ENCODE assay signal across 10 mouse cellular contexts in the genomic region with DNA sequence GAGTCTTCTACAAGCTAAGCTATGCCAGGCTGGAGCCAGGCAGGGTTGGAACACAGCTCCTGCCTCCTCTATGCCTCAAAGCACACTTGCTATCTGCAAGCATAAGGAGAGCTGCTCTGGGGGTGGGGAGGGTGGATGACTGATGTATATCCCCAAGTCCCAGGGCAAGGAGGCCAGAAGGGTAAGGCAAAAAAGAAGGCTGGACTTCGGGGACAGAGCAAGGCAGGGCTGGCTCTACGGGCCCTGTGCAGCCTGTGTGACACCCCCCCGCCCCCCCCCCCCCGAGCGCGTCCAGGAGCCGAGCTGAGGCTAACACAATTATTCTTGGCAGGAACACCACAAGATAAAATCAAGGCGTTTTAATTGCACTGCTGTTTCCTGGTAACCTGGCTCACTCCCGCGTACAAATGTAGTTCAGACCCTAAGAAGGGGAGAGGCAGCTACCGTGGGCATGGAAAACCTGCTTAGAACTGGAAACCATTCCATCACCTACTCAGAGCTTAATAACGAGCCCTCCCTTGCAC. TPM values are rescaled to one million over a fixed set of nuclear protein-coding genes. Genes with fewer than 3 reads are reported as not detected.
DNase-seq lines count a peak whose midpoint lies in the region; ATAC-seq and TF ChIP-seq lines count a peak whose summit lies in the region.
"Had no signal": no experiment of that assay in that cellular context is flagged by ENCODE, and none has a peak within 500 bp of the region (broad histone marks: within the 10 kb centered on the region; RNA-seq: fewer than 3 reads in every experiment).

No protein-coding gene starts in this region.

- TF ChIP-seq CTCF in hindbrain, postnatal 0 days (IDR thresholded peaks at IDR 0.05; ENCODE audit: low read depth), result no peak

- intact Hi-C loops in heart, postnatal 10 days (cut with DNase I), result no loop called here

- peak; percentile 58 for ATAC-seq in frontal cortex, adult (ENCODE audit: low TSS enrichment)
- no peak for ATAC-seq in hindbrain, postnatal 0 days
- no peak for ATAC-seq in midbrain, embryonic 13.5 days
- no peak for ATAC-seq in granulocyte monocyte progenitor cell, adult 5-6 weeks (replicated peaks; ENCODE audit: poor library complexity, severe bottlenecking)

- 16% methylated on average over 12 of the region's 12 CpGs for WGBS in hindbrain, postnatal 0 days
- 42% methylated on average over 12 of the region's 12 CpGs for WGBS in midbrain, embryonic 13.5 days

- no peak overlapping the region for H3K4me3 ChIP-seq in hindbrain, postnatal 0 days (ENCODE audit: low read length)
- no peak overlapping the region for H3K4me3 ChIP-seq in midbrain, embryonic 13.5 days (replicated peaks)

- no peaks in the 10 kb centered on the region for H3K27me3 ChIP-seq in hindbrain, postnatal 0 days (ENCODE audit: insufficient read depth, low read length)
- no peaks in the 10 kb centered on the region for H3K27me3 ChIP-seq in midbrain, embryonic 13.5 days

- H3K9ac ChIP-seq in hindbrain, postnatal 0 days (replicated peaks; ENCODE audit: low read length), result no peak overlapping the region
- 0 out of 2 replicates have a peak overlapping the region, but pooled peaks have one; percentile 23 for H3K9ac ChIP-seq in midbrain, embryonic 13.5 days (replicated peaks)

- H3K9me3 ChIP-seq in hindbrain, postnatal 0 days (ENCODE audit: low read length), result no peaks in the 10 kb centered on the region
- no peaks in the 10 kb centered on the region for H3K9me3 ChIP-seq in midbrain, embryonic 13.5 days

- peaks cover 22% of the 10 kb centered on the region for H3K4me1 ChIP-seq in hindbrain, postnatal 0 days (ENCODE audit: insufficient read depth, low read length)
- H3K4me1 ChIP-seq in midbrain, embryonic 13.5 days (replicated peaks), result peaks cover 59% of the 10 kb centered on the region

- peak overlapping the region; percentile 49; the same call in 1 of the 2 replicates for H3K27ac ChIP-seq in hindbrain, postnatal 0 days
- H3K27ac ChIP-seq in midbrain, embryonic 13.5 days, result peak overlapping the region; percentile 10; the same call in 1 of the 2 replicates

- no peaks in the 10 kb centered on the region for H3K36me3 ChIP-seq in hindbrain, postnatal 0 days (ENCODE audit: insufficient read depth, low read length)
- 0 out of 2 replicates have a peak, but pooled peaks cover 4% of the 10 kb centered on the region for H3K36me3 ChIP-seq in midbrain, embryonic 13.5 days

- DNase-seq in frontal cortex, postnatal 10 days (ENCODE audit: low spot score in 2 of 2), result no peak
- peak; percentile 83 for DNase-seq in MN1 (ENCODE audit: low spot score)
- peak; percentile 40 for DNase-seq in hindbrain, postnatal 0 days (ENCODE audit: low spot score)
- no peak for DNase-seq in heart, postnatal 10 days
- no peak for DNase-seq in B cell, adult 2 months
- DNase-seq: cerebellum, adult 11-12 months had no signal

- no peak overlapping the region for H3K4me2 ChIP-seq in hindbrain, postnatal 0 days (ENCODE audit: low read depth, low read length)
- H3K4me2 ChIP-seq in midbrain, embryonic 13.5 days (replicated peaks), result no peak overlapping the region

RNA-seq across cellular contexts. Expression of a gene that starts 6.9 kb away (rescaled TPM):
- total RNA-seq in hindbrain, postnatal 0 days (2014; rRNA removed), result 5.8 and 9.6 TPM in 2 replicates
- 5.6 and 6.2 TPM in 2 replicates for polyA plus RNA-seq in hindbrain, postnatal 0 days (2015; fragmentation: Nextera tagmentation; extraction: Ambion mirVana)
- polyA plus RNA-seq in midbrain, embryonic 13.5 days (2015; fragmentation: Nextera tagmentation; extraction: Ambion mirVana), result 6.0 and 7.5 TPM in 2 replicates
- not detected in 2 replicates for total RNA-seq in granulocyte monocyte progenitor cell, adult 5-6 weeks (2014; fragmentation: Nextera tagmentation)
- not detected in 2 replicates for total RNA-seq in granulocyte monocyte progenitor cell, adult 5-6 weeks (2017)
- 1 to 10 TPM; 2.5 to 2.6 TPM for total RNA-seq in heart, postnatal 10 days (2021)
- total RNA-seq: liver, adult 2 months had no signal

RNA-seq across cellular contexts. Expression of a gene that starts 24.8 kb away (rescaled TPM):
- 1.1 TPM in 1 of 2 replicates, not detected in the other for total RNA-seq in hindbrain, postnatal 0 days (2014; rRNA removed)
- 0.34 TPM in 1 of 2 replicates, not detected in the other for polyA plus RNA-seq in hindbrain, postnatal 0 days (2015; fragmentation: Nextera tagmentation; extraction: Ambion mirVana)
- polyA plus RNA-seq in midbrain, embryonic 13.5 days (2015; fragmentation: Nextera tagmentation; extraction: Ambion mirVana), result 0.13 TPM in 1 of 2 replicates, not detected in the other
- 0.53 and 5.8 TPM in 2 replicates for total RNA-seq in granulocyte monocyte progenitor cell, adult 5-6 weeks (2014; fragmentation: Nextera tagmentation)
- total RNA-seq in granulocyte monocyte progenitor cell, adult 5-6 weeks (2017), result 1.4 and 3.6 TPM in 2 replicates
- under 1 TPM; 0.74 to 0.93 TPM for total RNA-seq in heart, postnatal 10 days (2021)

RNA-seq across cellular contexts. Expression of a gene that starts 30.4 kb away (rescaled TPM):
- total RNA-seq in hindbrain, postnatal 0 days (2014; rRNA removed), result 6.1 and 12.8 TPM in 2 replicates
- 17.1 and 18.2 TPM in 2 replicates for polyA plus RNA-seq in hindbrain, postnatal 0 days (2015; fragmentation: Nextera tagmentation; extraction: Ambion mirVana)
- 17.3 and 19.5 TPM in 2 replicates for polyA plus RNA-seq in midbrain, embryonic 13.5 days (2015; fragmentation: Nextera tagmentation; extraction: Ambion mirVana)
- 25.0 and 44.6 TPM in 2 replicates for total RNA-seq in granulocyte monocyte progenitor cell, adult 5-6 weeks (2014; fragmentation: Nextera tagmentation)
- total RNA-seq in granulocyte monocyte progenitor cell, adult 5-6 weeks (2017), result 52.1 and 54.1 TPM in 2 replicates
- total RNA-seq in heart, postnatal 10 days (2021), result 1 to 10 TPM; 9.9 to 10.0 TPM

RNA-seq across cellular contexts. Expression of a gene that starts 52.4 kb away (rescaled TPM):
- total RNA-seq in hindbrain, postnatal 0 days (2014; rRNA removed), result 8.1 and 10.1 TPM in 2 replicates
- 3.7 and 4.4 TPM in 2 replicates for polyA plus RNA-seq in hindbrain, postnatal 0 days (2015; fragmentation: Nextera tagmentation; extraction: Ambion mirVana)
- 1.7 TPM in 2 replicates for polyA plus RNA-seq in midbrain, embryonic 13.5 days (2015; fragmentation: Nextera tagmentation; extraction: Ambion mirVana)
- total RNA-seq in granulocyte monocyte progenitor cell, adult 5-6 weeks (2014; fragmentation: Nextera tagmentation), result 5.0 and 7.3 TPM in 2 replicates
- total RNA-seq in granulocyte monocyte progenitor cell, adult 5-6 weeks (2017), result 4.0 and 5.4 TPM in 2 replicates
- total RNA-seq in heart, postnatal 10 days (2021), result 10 to 100 TPM; 33.7 to 37.2 TPM

RNA-seq across cellular contexts. Expression of a gene that starts 54.5 kb away (rescaled TPM):
- total RNA-seq in hindbrain, postnatal 0 days (2014; rRNA removed), result 55.2 and 61.1 TPM in 2 replicates
- polyA plus RNA-seq in hindbrain, postnatal 0 days (2015; fragmentation: Nextera tagmentation; extraction: Ambion mirVana), result 19.4 and 26.2 TPM in 2 replicates
- polyA plus RNA-seq in midbrain, embryonic 13.5 days (2015; fragmentation: Nextera tagmentation; extraction: Ambion mirVana), result 12.7 and 13.9 TPM in 2 replicates
- total RNA-seq in granulocyte monocyte progenitor cell, adult 5-6 weeks (2014; fragmentation: Nextera tagmentation), result 7.8 and 14.9 TPM in 2 replicates
- 13.0 and 20.6 TPM in 2 replicates for total RNA-seq in granulocyte monocyte progenitor cell, adult 5-6 weeks (2017)
- 10 to 100 TPM; 20.6 to 21.5 TPM for total RNA-seq in heart, postnatal 10 days (2021)

Comparison
In these comparisons a context has a peak if more than half of its experiments do, and no peak if none do; other contexts are left out.
1. DNase-seq: peak in MN1 (single experiment) and hindbrain, postnatal 0 days (single experiment); none in frontal cortex, postnatal 10 days (0 of 2), heart, postnatal 10 days (0 of 2) and B cell, adult 2 months (0 of 2).